Mouse (Mus musculus): ENCODE results near the gene Rbp7. TPM values are rescaled to one million over a fixed set of nuclear protein-coding genes. Genes with fewer than 3 reads are reported as not detected.
"Not testable (repeated sequence)": the region's sequence is repeated elsewhere in the genome, so short reads cannot be mapped to it uniquely, and the experiment has no call there.

The Rbp7 gene
- polyA plus RNA-seq, 1 experiment from 2014 or later: not detected

- Histone ChIP-seq H3K36me3 (peaks cover 23% of the 10 kb centered on the region), H3K4me3 (no peak overlapping the region), H3K27ac (no peak overlapping the region), H3K4me2 (no peak overlapping the region), H3K27me3 (no peaks in the 10 kb centered on the region), H3K9ac (peak overlapping the region; percentile 35; the same call in 1 of the 2 replicates), H3K9me3 (no peaks in the 10 kb centered on the region), H3K4me1 (replicated peaks) (no peaks in the 10 kb centered on the region)
- no peak for ATAC-seq (ENCODE audit: low FRiP score)
- 72% methylated on average over 7 of the region's 7 CpGs for WGBS
Measured at GRCm38 (mm10) chr4:149475096-149475495, 20.3 kb upstream of the Rbp7 start.

- 96% methylated on average over 3 of the region's 3 CpGs for WGBS
- ATAC-seq (ENCODE audit: low FRiP score): no peak
Measured at GRCm38 (mm10) chr4:149469557-149469956, 14.8 kb upstream of the Rbp7 start.

GRCm38 (mm10) chr4:149463435-149463950, 8.7 kb upstream of the Rbp7 start:
- H3K9ac ChIP-seq: no peak overlapping the region
- H3K4me2 ChIP-seq: no peak overlapping the region
- H3K4me3 ChIP-seq: no peak overlapping the region
- no peak for ATAC-seq (ENCODE audit: low FRiP score)
- WGBS: 80% methylated on average over 6 of the region's 6 CpGs
- no peaks in the 10 kb centered on the region for H3K9me3 ChIP-seq
- H3K27ac ChIP-seq: no peak overlapping the region
- H3K36me3 ChIP-seq: peaks cover 13% of the 10 kb centered on the region
- no peaks in the 10 kb centered on the region for H3K27me3 ChIP-seq
- peaks cover 4% of the 10 kb centered on the region; the same call in 1 of the 2 replicates for H3K4me1 ChIP-seq (replicated peaks)

More at GRCm38 (mm10) chr4:149469557-149469956, 14.8 kb upstream of the Rbp7 start:
- Histone ChIP-seq H3K36me3 (peaks cover 50% of the 10 kb centered on the region), H3K4me2 (no peak overlapping the region), H3K27ac (no peak overlapping the region), H3K9me3 (no peaks in the 10 kb centered on the region), H3K27me3 (no peaks in the 10 kb centered on the region), H3K4me1 (replicated peaks) (no peaks in the 10 kb centered on the region), H3K4me3 (no peak overlapping the region), H3K9ac (no peak overlapping the region)

GRCm38 (mm10) chr4:149462305-149462971, 7.7 kb upstream of the Rbp7 start:
- no peak for ATAC-seq (ENCODE audit: low FRiP score)
- Histone ChIP-seq H3K4me2 (no peak overlapping the region), H3K9me3 (no peaks in the 10 kb centered on the region), H3K4me1 (replicated peaks) (peaks cover 4% of the 10 kb centered on the region; the same call in 1 of the 2 replicates), H3K4me3 (no peak overlapping the region), H3K36me3 (peaks cover 6% of the 10 kb centered on the region; the same call in 1 of the 2 replicates), H3K27me3 (no peaks in the 10 kb centered on the region), H3K27ac (no peak overlapping the region), H3K9ac (no peak overlapping the region)
- 81% methylated on average over 6 of the region's 6 CpGs for WGBS

- no peaks in the 10 kb centered on the region for H3K9me3 ChIP-seq
- peaks cover 4% of the 10 kb centered on the region; the same call in 1 of the 2 replicates for H3K36me3 ChIP-seq
- H3K9ac ChIP-seq: no peak overlapping the region
- H3K27ac ChIP-seq: no peak overlapping the region
- peaks cover 4% of the 10 kb centered on the region; the same call in 1 of the 2 replicates for H3K4me1 ChIP-seq (replicated peaks)
- ATAC-seq (ENCODE audit: low FRiP score): no peak
- H3K4me3 ChIP-seq: no peak overlapping the region
- H3K4me2 ChIP-seq: no peak overlapping the region
- WGBS: 70% methylated on average over 3 of the region's 7 CpGs
- H3K27me3 ChIP-seq: no peaks in the 10 kb centered on the region
Measured at GRCm38 (mm10) chr4:149461579-149462304, 7.0 kb upstream of the Rbp7 start.

- ATAC-seq (ENCODE audit: low FRiP score); H3K9me3 ChIP-seq; H3K4me1 ChIP-seq (replicated peaks); H3K4me3 ChIP-seq; H3K36me3 ChIP-seq; H3K27me3 ChIP-seq; H3K27ac ChIP-seq; H3K9ac ChIP-seq; H3K4me2 ChIP-seq: not testable (repeated sequence)
- 91% methylated on average over 2 of the region's 2 CpGs for WGBS
Measured at GRCm38 (mm10) chr4:149460475-149460874, 5.7 kb upstream of the Rbp7 start.

- no peaks in the 10 kb centered on the region for H3K36me3 ChIP-seq
- H3K9me3 ChIP-seq: no peaks in the 10 kb centered on the region
- no peak for ATAC-seq (ENCODE audit: low FRiP score)
- H3K27me3 ChIP-seq: no peaks in the 10 kb centered on the region
- H3K9ac ChIP-seq: no peak overlapping the region
- 90% methylated on average over 1 of the region's 1 CpGs for WGBS
- H3K4me1 ChIP-seq (replicated peaks): peaks cover 4% of the 10 kb centered on the region; the same call in 1 of the 2 replicates
- H3K4me2 ChIP-seq: no peak overlapping the region
- H3K27ac ChIP-seq: no peak overlapping the region
- H3K4me3 ChIP-seq: no peak overlapping the region
Measured at GRCm38 (mm10) chr4:149459425-149459824, 4.6 kb upstream of the Rbp7 start.

GRCm38 (mm10) chr4:149458526-149458925, 3.7 kb upstream of the Rbp7 start:
- WGBS: 66% methylated on average over 5 of the region's 5 CpGs
- ATAC-seq (ENCODE audit: low FRiP score): no peak
- H3K4me2 ChIP-seq: no peak overlapping the region

GRCm38 (mm10) chr4:149457831-149458430, 3.2 kb upstream of the Rbp7 start:
- no peak overlapping the region for H3K9ac ChIP-seq
- no peak overlapping the region for H3K4me2 ChIP-seq
- no peaks in the 10 kb centered on the region for H3K36me3 ChIP-seq
- peaks cover 4% of the 10 kb centered on the region; the same call in 1 of the 2 replicates for H3K4me1 ChIP-seq (replicated peaks)
- 77% methylated on average over 6 of the region's 6 CpGs for WGBS
- H3K9me3 ChIP-seq: no peaks in the 10 kb centered on the region
- H3K4me3 ChIP-seq: no peak overlapping the region
- no peak overlapping the region for H3K27ac ChIP-seq
- H3K27me3 ChIP-seq: no peaks in the 10 kb centered on the region
- ATAC-seq (ENCODE audit: low FRiP score): no peak

More at GRCm38 (mm10) chr4:149458526-149458925, 3.7 kb upstream of the Rbp7 start:
- H3K4me3 ChIP-seq: no peak overlapping the region
- no peaks in the 10 kb centered on the region for H3K27me3 ChIP-seq
- peaks cover 4% of the 10 kb centered on the region; the same call in 1 of the 2 replicates for H3K4me1 ChIP-seq (replicated peaks)
- H3K9ac ChIP-seq: no peak overlapping the region
- H3K36me3 ChIP-seq: no peaks in the 10 kb centered on the region
- H3K27ac ChIP-seq: no peak overlapping the region
- no peaks in the 10 kb centered on the region for H3K9me3 ChIP-seq

- H3K4me1 ChIP-seq (replicated peaks); ATAC-seq (ENCODE audit: low FRiP score); H3K36me3 ChIP-seq; H3K4me3 ChIP-seq; H3K27me3 ChIP-seq; H3K27ac ChIP-seq; H3K9ac ChIP-seq; H3K4me2 ChIP-seq; H3K9me3 ChIP-seq: not testable (repeated sequence)
- WGBS: 88% methylated on average over 27 of the region's 27 CpGs
Measured at GRCm38 (mm10) chr4:149457163-149457562, 2.4 kb upstream of the Rbp7 start.

GRCm38 (mm10) chr4:149454263-149454662, 515 bp downstream of the Rbp7 start:
- no peak overlapping the region for H3K9ac ChIP-seq
- WGBS: 86% methylated on average over 17 of the region's 17 CpGs
- ATAC-seq (ENCODE audit: low FRiP score): no peak
- no peak overlapping the region for H3K4me2 ChIP-seq
- H3K27me3 ChIP-seq: no peaks in the 10 kb centered on the region
- H3K27ac ChIP-seq: no peak overlapping the region
- no peaks in the 10 kb centered on the region for H3K9me3 ChIP-seq
- no peaks in the 10 kb centered on the region for H3K4me1 ChIP-seq (replicated peaks)
- H3K36me3 ChIP-seq: no peaks in the 10 kb centered on the region
- no peak overlapping the region for H3K4me3 ChIP-seq

GRCm38 (mm10) chr4:149453656-149454055, 1.1 kb downstream of the Rbp7 start:
- no peak overlapping the region for H3K9ac ChIP-seq

More at GRCm38 (mm10) chr4:149453656-149454055, 1.1 kb downstream of the Rbp7 start:
- H3K4me2 ChIP-seq: no peak overlapping the region
- H3K27me3 ChIP-seq: no peaks in the 10 kb centered on the region
- H3K27ac ChIP-seq: no peak overlapping the region
- no peak for ATAC-seq (ENCODE audit: low FRiP score)
- WGBS: 91% methylated on average over 4 of the region's 4 CpGs
- no peaks in the 10 kb centered on the region for H3K36me3 ChIP-seq
- no peaks in the 10 kb centered on the region for H3K9me3 ChIP-seq
- H3K4me1 ChIP-seq (replicated peaks): no peaks in the 10 kb centered on the region
- H3K4me3 ChIP-seq: no peak overlapping the region
